Mouse (Mus musculus) limb, embryonic 14.5 days (tissue): ENCODE measurements at regions not wholly inside any gene's neighbourhood (a gene's known extent, or its start where the extent isn't known, plus 50 kb on each side); places are given as distances from the start of the nearest gene placed in this dataset.

ENCODE experiments used
- ATAC-seq: fragments of 200-750 bp; cut with Nextera tagmentation; 2 replicates; pipeline ENCODE4 v1.8.0; 2017; ENCODE audit warnings: low read depth, moderate number of reproducible peaks, moderate TSS enrichment; ENCODE audit not compliant: low FRiP score
- DNase-seq: peaks from one replicate; pipeline ENCODE4 v3.0.0-alpha.2; 2015; ENCODE audit warnings: low spot score
- H3K27ac ChIP-seq: fragments of 300-500 bp; sonication (generic); replicated peaks from 2 replicates; pipeline ENCODE4 v1.5.1; 2014; ENCODE audit warnings: low read depth, mild to moderate bottlenecking, low read length, moderate library complexity, mixed read lengths
- H3K27me3 ChIP-seq: fragments of 300-500 bp; sonication (generic); 2 replicates; pipeline ENCODE4 v1.6.1; 2014; ENCODE audit warnings: low read length, mixed read lengths; ENCODE audit not compliant: control insufficient read depth, insufficient read depth
- H3K36me3 ChIP-seq: fragments of 300-500 bp; sonication (generic); 2 replicates; pipeline ENCODE4 v1.6.1; 2014; ENCODE audit warnings: mild to moderate bottlenecking, low read length, moderate library complexity, mixed read lengths; ENCODE audit not compliant: control insufficient read depth, insufficient read depth
- H3K4me1 ChIP-seq: fragments of 300-500 bp; sonication (generic); 2 replicates; pipeline ENCODE4 v1.6.1; 2014; ENCODE audit warnings: antibody characterized with exemption, low read length, mixed read lengths; ENCODE audit not compliant: control insufficient read depth, insufficient read depth
- H3K4me2 ChIP-seq: fragments of 300-500 bp; sonication (generic); replicated peaks from 2 replicates; pipeline ENCODE4 v1.6.1; 2014; ENCODE audit warnings: low read depth, mild to moderate bottlenecking, low read length, moderate library complexity; ENCODE audit not compliant: severe bottlenecking
- H3K4me3 ChIP-seq: fragments of 300-500 bp; sonication (generic); replicated peaks from 2 replicates; pipeline ENCODE4 v1.5.1; 2014; ENCODE audit warnings: low read length
- H3K9ac ChIP-seq: fragments of 300-500 bp; sonication (generic); 2 replicates; pipeline ENCODE4 v1.6.1; 2014; ENCODE audit warnings: mild to moderate bottlenecking, low read depth, low read length, moderate library complexity; ENCODE audit not compliant: severe bottlenecking
- H3K9me3 ChIP-seq: fragments of 300-500 bp; sonication (generic); 2 replicates; pipeline ENCODE4 v1.6.1; 2016; ENCODE audit warnings: low read length; ENCODE audit not compliant: control insufficient read depth
- POLR2A ChIP-seq: fragments of 200-500 bp; IDR thresholded peaks from 2 replicates; pipeline ENCODE4 v1.8.0; 2012; ENCODE audit warnings: inconsistent platforms, mild to moderate bottlenecking, moderate library complexity, borderline replicate concordance; ENCODE audit not compliant: insufficient read depth, insufficient read length; ENCODE audit errors: extremely low read depth
- WGBS: fragments of 180-500 bp; shearing (Covaris S2); extraction: QIAGEN DNeasy Blood & Tissue Kit; methylation state at CpG from one replicate; pipeline ENCODE4 v1.1.7; 2014; 5-methylcytosine and 5-hydroxymethylcytosine counted together

DNA sequence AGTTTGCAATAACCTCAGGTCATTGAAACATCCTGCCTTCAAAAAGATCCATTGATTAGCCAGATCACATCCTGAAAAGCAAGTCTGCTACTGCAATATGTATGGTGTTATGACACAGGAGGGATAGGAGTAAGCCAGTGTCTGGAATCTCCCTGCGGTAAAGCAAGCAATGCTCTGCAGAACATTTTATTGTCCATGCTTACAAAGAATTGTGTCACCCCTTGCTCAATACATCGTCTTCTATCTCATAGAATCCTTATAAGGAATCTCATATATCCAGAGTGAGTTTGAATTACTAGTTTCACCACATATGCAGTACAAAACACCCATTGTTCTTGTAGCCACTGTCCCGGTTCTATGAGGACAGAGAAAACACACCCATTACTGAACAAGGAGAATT is 162.1 kb upstream of the Usp25 start:
- WGBS = 81% methylated on average over 3 of the region's 3 CpGs
- H3K4me2 ChIP-seq = no peak overlapping the region
- DNase-seq (no peak), ATAC-seq (no peak)
- no peak for TF ChIP-seq POLR2A
- H3K9me3 ChIP-seq = no peaks in the 10 kb centered on the region
- H3K27me3 ChIP-seq = no peaks in the 10 kb centered on the region
- no peaks in the 10 kb centered on the region for H3K36me3 ChIP-seq
- no peaks in the 10 kb centered on the region for H3K4me1 ChIP-seq
- no peak overlapping the region for H3K9ac ChIP-seq
- no peak overlapping the region for H3K4me3 ChIP-seq
- H3K27ac ChIP-seq = no peak overlapping the region

- H3K9ac ChIP-seq = no peak overlapping the region
- H3K27me3 ChIP-seq = no peaks in the 10 kb centered on the region
- no peak for TF ChIP-seq POLR2A
- no peaks in the 10 kb centered on the region for H3K9me3 ChIP-seq
- DNase-seq = no peak
- no peak overlapping the region for H3K4me3 ChIP-seq
- WGBS = 81% methylated on average over 4 of the region's 4 CpGs
- H3K4me2 ChIP-seq = no peak overlapping the region
- no peak for ATAC-seq
- no peak overlapping the region for H3K27ac ChIP-seq
- no peaks in the 10 kb centered on the region for H3K36me3 ChIP-seq
- no peaks in the 10 kb centered on the region for H3K4me1 ChIP-seq
These were observed 176.1 kb upstream of the Usp25 start for GRCm38 (mm10) chr16:76837450-76837849.

DNA sequence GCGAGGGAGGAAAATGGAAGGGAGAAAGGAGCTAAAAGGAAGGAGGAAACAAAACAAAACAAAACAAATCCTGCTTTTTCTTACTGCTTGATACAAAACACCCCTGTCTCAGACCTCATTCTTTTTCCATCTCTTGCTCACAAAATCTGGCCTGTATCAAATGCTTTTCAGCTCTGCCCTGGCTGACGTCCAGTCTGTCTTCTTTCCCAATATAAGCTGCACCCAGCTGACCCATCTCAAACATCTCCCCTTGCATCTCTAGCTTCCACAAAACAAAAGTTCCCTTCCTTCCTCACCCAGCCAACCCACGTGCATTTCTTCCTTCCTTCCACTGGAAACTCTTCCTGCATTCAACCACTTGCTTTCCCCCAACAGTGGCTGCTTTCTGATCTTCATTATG is 183.1 kb upstream of the Usp25 start:
- 32% methylated on average over 3 of the region's 3 CpGs for WGBS
- H3K4me1 ChIP-seq = no peaks in the 10 kb centered on the region
- ATAC-seq (no peak), DNase-seq (no peak)
- H3K27ac ChIP-seq = no peak overlapping the region
- H3K9ac ChIP-seq = no peak overlapping the region
- no peaks in the 10 kb centered on the region for H3K36me3 ChIP-seq
- H3K4me2 ChIP-seq = no peak overlapping the region
- no peaks in the 10 kb centered on the region for H3K27me3 ChIP-seq
- no peak for TF ChIP-seq POLR2A
- H3K9me3 ChIP-seq = 0 out of 2 replicates have a peak, but pooled peaks cover 4% of the 10 kb centered on the region
- no peak overlapping the region for H3K4me3 ChIP-seq

GRCm38 (mm10) chr16:76827674-76828441 is 185.6 kb upstream of the Usp25 start:
- no peak for DNase-seq
- H3K27ac ChIP-seq = no peak overlapping the region
- WGBS = 93% methylated on average over 7 of the region's 7 CpGs
- H3K9ac ChIP-seq = no peak overlapping the region
- ATAC-seq = no peak
- H3K4me1 ChIP-seq = no peaks in the 10 kb centered on the region
- H3K36me3 ChIP-seq = no peaks in the 10 kb centered on the region
- 0 out of 2 replicates have a peak, but pooled peaks cover 4% of the 10 kb centered on the region for H3K9me3 ChIP-seq
- no peak for TF ChIP-seq POLR2A
- H3K27me3 ChIP-seq = no peaks in the 10 kb centered on the region
- H3K4me2 ChIP-seq = no peak overlapping the region
- H3K4me3 ChIP-seq = no peak overlapping the region

DNA sequence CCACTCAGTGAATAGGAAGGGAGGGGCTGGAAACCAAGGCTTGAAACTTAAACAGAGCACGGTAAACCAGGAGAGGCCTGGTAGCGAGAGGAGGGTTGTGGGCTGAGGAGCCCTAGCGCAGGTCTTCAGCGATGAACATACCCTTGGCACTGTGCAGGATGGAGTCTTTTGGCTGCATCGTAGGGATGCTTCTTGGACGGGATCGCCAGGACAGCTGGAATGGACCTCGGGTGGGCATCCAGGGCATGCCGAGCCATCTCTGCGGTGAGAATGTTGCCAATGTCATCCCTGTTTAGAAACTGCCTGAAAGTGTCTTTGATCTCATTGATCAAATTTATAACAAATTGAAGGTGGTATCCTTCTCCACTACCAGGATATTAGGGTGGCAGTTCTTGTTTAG is 192.2 kb upstream of the Usp25 start:
- ATAC-seq = no peak
- Histone ChIP-seq H3K27ac (no peak overlapping the region), H3K9me3 (0 out of 2 replicates have a peak, but pooled peaks cover 4% of the 10 kb centered on the region), H3K27me3 (no peaks in the 10 kb centered on the region), H3K4me2 (no peak overlapping the region), H3K4me1 (no peaks in the 10 kb centered on the region), H3K36me3 (no peaks in the 10 kb centered on the region), H3K4me3 (no peak overlapping the region), H3K9ac (no peak overlapping the region)
- 93% methylated on average over 10 of the region's 10 CpGs for WGBS
- DNase-seq = no peak
- TF ChIP-seq POLR2A = no peak
